Mouse (Mus musculus): ENCODE measurements around the gene Lrrc7.

Lrrc7 gene

DNA sequence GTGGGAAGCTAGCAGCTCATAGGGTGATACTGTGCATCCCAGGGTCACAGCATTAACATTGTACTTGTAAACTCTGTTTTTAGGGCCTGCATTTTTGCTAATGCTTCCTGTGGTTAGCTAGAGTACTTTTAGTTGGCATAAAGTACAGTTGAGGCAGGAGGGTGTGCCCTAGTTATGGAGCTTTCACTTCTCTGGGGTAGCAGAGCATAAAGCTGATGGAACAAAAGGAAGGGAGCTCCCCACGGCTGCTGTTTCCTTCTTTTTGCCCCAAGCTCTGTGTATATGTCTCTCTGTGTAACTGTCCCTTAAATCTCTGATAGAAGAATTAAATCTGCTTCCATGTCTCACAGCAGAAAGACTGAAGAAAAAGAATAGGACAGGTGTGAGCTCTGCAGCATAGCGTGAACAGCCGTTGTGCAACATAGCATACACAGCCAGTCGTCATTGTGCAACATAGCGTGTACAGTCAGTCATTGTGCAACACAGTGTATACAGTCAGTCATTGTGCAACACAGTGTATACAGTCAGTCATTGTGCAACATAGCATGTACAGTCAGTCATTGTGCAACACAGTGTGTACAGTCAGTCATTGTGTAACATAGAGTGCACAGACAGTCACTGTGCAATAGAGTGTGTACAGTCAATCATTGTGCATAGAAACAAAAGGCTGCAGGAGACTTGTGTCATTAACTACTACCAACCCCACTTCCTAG lies 500.1 kb downstream of the Lrrc7 start:
- DNase-seq = no peak

- no peak for DNase-seq
Measured at GRCm38 (mm10) chr3:158060621-158061291, 501.3 kb downstream of the Lrrc7 start.

GRCm38 (mm10) chr3:158049508-158049907 lies 512.5 kb downstream of the Lrrc7 start:
- no peak for DNase-seq

DNA sequence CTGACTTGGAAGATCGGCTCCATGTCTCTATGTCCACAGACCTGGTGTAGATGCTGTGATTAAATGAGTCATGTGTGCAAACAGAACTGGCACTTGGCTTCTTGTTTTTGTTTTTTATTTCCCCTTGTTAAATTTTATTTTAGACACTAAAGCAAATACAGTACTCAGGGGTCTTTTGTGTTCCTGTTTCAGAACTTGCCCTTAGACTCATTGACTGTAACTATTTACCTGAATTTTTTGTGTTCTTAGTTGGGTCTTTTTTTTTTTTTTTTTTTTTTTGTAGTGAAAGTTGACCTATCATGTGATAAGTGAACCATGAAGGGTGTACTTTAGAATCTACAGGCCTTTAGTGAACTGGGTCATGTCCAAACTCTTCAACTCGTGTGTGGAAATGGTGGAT lies 521.3 kb downstream of the Lrrc7 start:
- DNase-seq = no peak

- DNase-seq = no peak
Measured at GRCm38 (mm10) chr3:158038106-158038505, 523.9 kb downstream of the Lrrc7 start.

GRCm38 (mm10) chr3:158036329-158036988 lies 525.6 kb downstream of the Lrrc7 start, which contains the start of the genes Srsf11 and Lrrc40:
Gene Srsf11 (minus strand): TSS chr3:158036639.
Gene Lrrc40 (plus strand): TSS chr3:158036662.
- peak; percentile 95 to 97 for DNase-seq

DNA sequence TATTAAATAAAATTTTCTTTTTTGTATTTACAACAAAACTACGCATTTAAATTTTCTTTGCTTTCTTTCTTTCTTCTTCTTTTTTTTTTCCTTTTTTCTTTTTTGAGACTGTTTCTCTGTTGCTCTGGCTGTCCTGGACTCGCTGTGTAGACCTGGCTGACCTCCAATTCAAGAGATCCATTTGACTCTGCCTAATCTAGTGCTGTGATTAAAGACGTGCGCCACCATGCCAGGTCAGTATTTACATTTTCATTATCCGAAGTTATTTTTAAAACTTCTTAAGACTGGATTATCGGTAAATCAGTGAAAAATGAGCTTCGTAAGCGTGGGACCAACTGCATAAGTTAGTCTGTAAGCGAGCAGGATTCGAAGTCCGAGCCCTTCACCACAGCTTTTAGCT lies 526.2 kb downstream of the Lrrc7 start:
- peak in 1 of 2 experiments; percentile 40 for DNase-seq
